Mouse (Mus musculus) embryonic facial prominence, embryonic 11.5 days (tissue): ENCODE results near the gene Slc12a7. TPM values are rescaled to one million over a fixed set of nuclear protein-coding genes. Genes with fewer than 3 reads are reported as not detected.

Experiments used
- ATAC-seq: fragments of 200-750 bp; cut with Nextera tagmentation; replicated peaks from 2 replicates; pipeline ENCODE4 v1.8.0; 2017; ENCODE audit warnings: low read depth; ENCODE audit not compliant: insufficient number of reproducible peaks, low FRiP score, low TSS enrichment
- DNase-seq: peaks from one replicate; pipeline ENCODE4 v3.0.0-alpha.2; 2015; ENCODE audit warnings: low spot score
- H3K27ac ChIP-seq: fragments of 300-500 bp; sonication (generic); replicated peaks from 2 replicates; pipeline ENCODE4 v1.5.1; 2014; ENCODE audit warnings: mild to moderate bottlenecking, low read depth, low read length, control low read depth
- H3K27me3 ChIP-seq: fragments of 300-500 bp; sonication (generic); 2 replicates; pipeline ENCODE4 v1.6.1; 2014; ENCODE audit warnings: mild to moderate bottlenecking, low read length, moderate library complexity, mixed read lengths; ENCODE audit not compliant: control insufficient read depth, insufficient read depth
- H3K36me3 ChIP-seq: fragments of 300-500 bp; sonication (generic); replicated peaks from 2 replicates; pipeline ENCODE4 v1.6.1; 2014; ENCODE audit warnings: low read depth, mild to moderate bottlenecking, low read length, moderate library complexity, mixed read lengths; ENCODE audit not compliant: control insufficient read depth, insufficient read depth
- H3K4me1 ChIP-seq: fragments of 300-500 bp; sonication (generic); 2 replicates; pipeline ENCODE4 v1.6.1; 2014; ENCODE audit warnings: low read length, mixed read lengths; ENCODE audit not compliant: control insufficient read depth, insufficient read depth
- H3K4me2 ChIP-seq: fragments of 300-500 bp; sonication (generic); 2 replicates; pipeline ENCODE4 v1.6.1; 2014; ENCODE audit warnings: low read depth, mild to moderate bottlenecking, control low read depth, low read length, moderate library complexity
- H3K4me3 ChIP-seq: fragments of 300-500 bp; sonication (generic); 2 replicates; pipeline ENCODE4 v1.5.1; 2014; ENCODE audit warnings: low read depth, low read length, control low read depth
- H3K9ac ChIP-seq: fragments of 300-500 bp; sonication (generic); replicated peaks from 2 replicates; pipeline ENCODE4 v1.6.1; 2014; ENCODE audit warnings: mild to moderate bottlenecking, control low read depth, low read length
- H3K9me3 ChIP-seq: fragments of 300-500 bp; sonication (generic); replicated peaks from 2 replicates; pipeline ENCODE4 v1.6.1; 2016; ENCODE audit warnings: mild to moderate bottlenecking, low read length, inconsistent platforms, mixed read lengths; ENCODE audit not compliant: control insufficient read depth
- WGBS: fragments of 180-500 bp; shearing (Covaris S2); extraction: QIAGEN DNeasy Blood & Tissue Kit; methylation state at CpG from one replicate; pipeline ENCODE4 v1.1.7; 2014; 5-methylcytosine and 5-hydroxymethylcytosine counted together
- polyA plus RNA-seq: library from polyadenylated mRNA; unstranded; fragments of >200 nt; fragmentation: Nextera tagmentation; extraction: Ambion mirVana; gene quantifications from 2 replicates; pipeline ENCODE4 v1.2.1, GENCODE M21; 2014

The Slc12a7 gene
- polyA plus RNA-seq, 1 experiment from 2014 or later: 39.6 TPM

DNA sequence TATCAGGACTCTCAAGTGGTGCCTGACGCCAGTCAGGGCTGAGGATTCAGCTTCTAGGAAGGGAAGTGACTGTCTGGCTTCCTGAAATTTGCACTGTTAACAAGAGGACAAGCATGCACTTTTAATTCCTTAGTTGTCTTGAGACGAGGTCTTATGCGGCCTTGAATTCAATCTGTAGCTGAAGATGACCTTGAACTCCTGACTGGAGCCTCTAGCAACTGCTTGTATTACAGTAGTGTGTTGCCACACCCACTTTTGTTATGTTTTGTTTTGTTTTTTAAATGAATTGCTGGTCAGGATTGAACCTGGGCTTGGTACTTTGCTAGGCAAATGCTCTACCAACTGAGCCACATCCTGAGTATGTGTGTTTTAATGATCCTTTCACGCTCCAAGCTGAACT is 32.5 kb downstream of the Slc12a7 start:
- H3K36me3 ChIP-seq: no peaks in the 10 kb centered on the region
- no peaks in the 10 kb centered on the region for H3K27me3 ChIP-seq
- peak overlapping the region; percentile 65 for H3K4me2 ChIP-seq
- no peak for ATAC-seq
- H3K4me1 ChIP-seq: no peaks in the 10 kb centered on the region
- H3K4me3 ChIP-seq: peak overlapping the region; percentile 51
- no peak for DNase-seq
- H3K9ac ChIP-seq: peak overlapping the region; percentile 84
- WGBS: 68% methylated on average over 4 of the region's 4 CpGs
- no peaks in the 10 kb centered on the region for H3K9me3 ChIP-seq
- no peak overlapping the region for H3K27ac ChIP-seq

DNA sequence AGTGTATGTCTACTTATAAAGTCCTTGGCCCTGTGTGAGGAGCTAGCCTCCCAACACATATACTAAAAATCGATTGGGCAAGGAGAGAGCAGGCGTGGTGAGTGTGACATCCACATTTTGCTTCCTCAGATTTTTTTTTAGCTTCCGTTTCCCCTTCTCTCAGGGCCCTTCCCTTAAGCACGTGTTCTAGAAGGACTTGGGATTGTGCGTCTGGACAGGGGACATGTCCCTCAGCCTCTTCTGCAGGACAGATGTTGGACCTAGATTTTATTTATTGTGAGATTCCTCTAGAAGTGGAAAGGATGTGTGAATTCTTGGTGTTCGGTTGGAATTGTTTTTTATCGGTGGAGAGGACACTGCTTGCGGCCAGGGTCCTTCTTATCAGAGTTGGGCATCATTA is 34.3 kb downstream of the Slc12a7 start:
- no peaks in the 10 kb centered on the region for H3K9me3 ChIP-seq
- H3K27me3 ChIP-seq: no peaks in the 10 kb centered on the region
- DNase-seq (no peak), ATAC-seq (no peak)
- no peak overlapping the region for H3K27ac ChIP-seq
- H3K9ac ChIP-seq: no peak overlapping the region
- H3K36me3 ChIP-seq: no peaks in the 10 kb centered on the region
- WGBS: 83% methylated on average over 8 of the region's 8 CpGs
- H3K4me2 ChIP-seq: no peak overlapping the region
- H3K4me1 ChIP-seq: no peaks in the 10 kb centered on the region
- no peak overlapping the region for H3K4me3 ChIP-seq

DNA sequence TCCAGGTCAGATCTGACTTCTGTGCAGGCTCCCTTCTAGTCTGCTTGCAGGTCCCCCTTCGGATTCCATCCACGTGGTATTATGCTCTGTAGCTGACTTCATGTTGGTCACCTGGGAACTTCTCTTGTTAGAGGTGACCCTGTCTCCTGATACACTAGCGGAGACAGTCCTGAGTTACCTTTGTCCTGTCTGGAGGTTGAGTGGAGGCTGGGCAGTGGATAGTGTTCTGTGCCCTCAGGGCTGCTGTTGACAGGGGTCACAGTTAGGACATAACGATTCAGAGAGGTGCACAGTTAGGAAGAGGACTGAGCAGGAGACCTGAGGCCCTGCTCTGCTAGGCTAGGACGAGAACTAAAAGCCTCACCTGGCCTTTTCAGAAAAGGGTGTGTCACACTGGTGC is 34.9 kb downstream of the Slc12a7 start:
- no peaks in the 10 kb centered on the region for H3K27me3 ChIP-seq
- no peaks in the 10 kb centered on the region for H3K9me3 ChIP-seq
- H3K4me3 ChIP-seq: no peak overlapping the region
- H3K4me1 ChIP-seq: no peaks in the 10 kb centered on the region; the same call in 1 of the 2 replicates
- ATAC-seq: no peak
- H3K9ac ChIP-seq: no peak overlapping the region
- no peak overlapping the region for H3K27ac ChIP-seq
- DNase-seq: no peak
- no peak overlapping the region for H3K4me2 ChIP-seq
- H3K36me3 ChIP-seq: no peaks in the 10 kb centered on the region
- WGBS: 81% methylated on average over 5 of the region's 5 CpGs

DNA sequence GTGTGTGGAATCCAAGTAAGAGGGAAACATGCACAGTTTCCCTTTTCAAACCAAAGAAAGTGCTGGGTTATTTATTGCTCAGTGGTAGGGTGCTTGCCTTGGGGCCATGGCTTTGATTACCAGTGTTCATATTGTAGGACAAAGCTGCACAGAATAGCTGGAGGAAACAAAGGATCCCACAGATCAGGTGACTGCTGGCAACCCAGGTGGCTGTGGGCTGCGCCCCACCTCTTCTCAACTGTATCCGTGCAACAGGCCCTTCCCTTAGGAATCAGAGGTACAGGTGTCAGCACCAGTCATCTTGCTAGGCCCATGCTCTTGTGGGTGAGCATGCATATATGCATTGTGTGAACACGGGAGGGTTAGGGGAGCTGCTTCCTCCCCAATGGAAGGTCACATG is 35.4 kb downstream of the Slc12a7 start:
- 89% methylated on average over 3 of the region's 3 CpGs for WGBS
- Histone ChIP-seq H3K4me1 (no peaks in the 10 kb centered on the region; the same call in 1 of the 2 replicates), H3K9ac (no peak overlapping the region), H3K4me2 (no peak overlapping the region), H3K9me3 (no peaks in the 10 kb centered on the region), H3K36me3 (no peaks in the 10 kb centered on the region), H3K27me3 (no peaks in the 10 kb centered on the region), H3K4me3 (no peak overlapping the region), H3K27ac (no peak overlapping the region)
- no peak for DNase-seq
- no peak for ATAC-seq

DNA sequence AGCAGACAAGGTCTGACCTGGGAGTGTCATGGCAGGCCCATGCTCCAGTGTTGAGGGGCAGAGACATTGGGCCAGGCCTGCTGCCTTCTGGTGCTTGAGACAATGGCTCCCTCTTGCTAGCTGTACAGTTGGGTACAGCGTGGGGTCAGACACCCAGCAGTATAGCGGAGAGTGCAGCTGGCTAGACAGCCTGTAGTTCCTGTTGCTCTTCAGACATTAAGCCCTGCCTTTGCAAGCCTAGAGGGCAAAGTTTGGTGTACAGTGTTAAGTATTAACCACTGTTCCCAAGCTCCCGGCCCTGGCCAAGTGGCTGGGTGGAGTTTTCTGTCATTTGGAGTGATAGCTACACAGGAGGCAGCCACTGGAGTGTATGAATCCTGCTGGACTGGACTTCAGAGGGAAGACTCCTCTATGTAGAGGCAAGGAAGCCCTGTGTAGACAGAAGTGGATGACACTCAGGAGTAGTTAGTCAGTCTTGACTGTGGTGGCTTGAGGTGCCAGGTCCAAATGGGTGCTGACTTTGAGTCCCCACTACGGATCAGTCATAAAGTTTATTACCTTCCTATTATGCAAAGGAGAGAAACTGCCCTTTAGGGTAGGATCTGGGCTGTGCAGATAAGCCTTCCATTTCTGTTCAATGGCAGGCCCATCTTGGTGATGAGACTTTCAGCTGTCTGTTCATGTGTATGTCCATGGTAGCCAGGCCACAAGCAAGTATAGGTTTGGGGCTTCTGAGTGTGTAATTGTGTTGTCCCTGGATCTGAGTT is 37.2 kb downstream of the Slc12a7 start:
- H3K4me2 ChIP-seq: no peak overlapping the region
- no peaks in the 10 kb centered on the region for H3K9me3 ChIP-seq
- 83% methylated on average over 4 of the region's 4 CpGs for WGBS
- no peaks in the 10 kb centered on the region for H3K36me3 ChIP-seq
- no peaks in the 10 kb centered on the region; the same call in 1 of the 2 replicates for H3K4me1 ChIP-seq
- no peak overlapping the region for H3K27ac ChIP-seq
- DNase-seq (no peak), ATAC-seq (no peak)
- no peak overlapping the region for H3K9ac ChIP-seq
- H3K27me3 ChIP-seq: no peaks in the 10 kb centered on the region
- no peak overlapping the region for H3K4me3 ChIP-seq

DNA sequence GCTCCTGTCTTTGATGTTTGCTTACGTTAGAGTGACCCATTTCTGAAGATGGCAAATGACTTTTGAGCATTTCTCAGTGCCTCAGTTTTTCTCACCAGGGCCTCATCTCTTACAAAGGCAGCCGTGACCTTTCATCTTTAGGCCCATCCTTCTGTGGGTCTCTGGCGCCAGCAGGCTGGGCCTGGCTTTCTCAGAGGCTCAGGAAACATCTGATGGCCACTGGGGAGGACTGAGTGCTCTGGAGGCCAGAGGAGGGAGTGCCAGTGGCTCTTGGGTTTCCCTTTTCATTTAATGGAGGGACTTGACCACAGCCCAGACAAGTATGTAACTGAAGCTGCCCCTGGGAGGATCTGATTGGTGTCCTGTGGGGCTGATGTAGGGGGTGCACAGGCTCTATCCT is 38.2 kb downstream of the Slc12a7 start:
- Histone ChIP-seq H3K9ac (no peak overlapping the region), H3K36me3 (no peaks in the 10 kb centered on the region), H3K4me3 (no peak overlapping the region), H3K27ac (no peak overlapping the region), H3K4me1 (no peaks in the 10 kb centered on the region; the same call in 1 of the 2 replicates), H3K27me3 (no peaks in the 10 kb centered on the region), H3K9me3 (no peaks in the 10 kb centered on the region), H3K4me2 (no peak overlapping the region)
- 40% methylated on average over 3 of the region's 3 CpGs for WGBS
- DNase-seq: no peak
- ATAC-seq: no peak

DNA sequence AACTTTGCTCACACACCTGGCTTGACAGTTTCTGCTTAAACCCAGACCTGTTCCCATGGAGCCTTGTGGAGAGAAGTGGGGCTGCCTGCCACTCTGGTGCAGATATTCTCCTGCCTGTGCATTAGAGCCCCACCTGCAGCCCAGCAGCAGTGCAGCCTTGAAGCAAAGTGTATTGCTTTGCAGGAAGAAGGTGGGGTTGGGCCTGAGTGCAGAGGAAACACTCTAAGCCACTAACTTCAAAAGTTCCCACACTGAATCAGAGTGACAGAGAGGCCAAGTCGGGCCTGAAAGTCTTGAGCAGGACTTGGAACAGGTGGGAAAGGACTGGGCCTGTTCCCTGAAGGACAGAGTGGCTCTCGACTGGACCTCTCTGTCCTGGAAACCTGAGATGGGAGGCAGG is 39.8 kb downstream of the Slc12a7 start:
- no peaks in the 10 kb centered on the region; the same call in 1 of the 2 replicates for H3K4me1 ChIP-seq

DNA sequence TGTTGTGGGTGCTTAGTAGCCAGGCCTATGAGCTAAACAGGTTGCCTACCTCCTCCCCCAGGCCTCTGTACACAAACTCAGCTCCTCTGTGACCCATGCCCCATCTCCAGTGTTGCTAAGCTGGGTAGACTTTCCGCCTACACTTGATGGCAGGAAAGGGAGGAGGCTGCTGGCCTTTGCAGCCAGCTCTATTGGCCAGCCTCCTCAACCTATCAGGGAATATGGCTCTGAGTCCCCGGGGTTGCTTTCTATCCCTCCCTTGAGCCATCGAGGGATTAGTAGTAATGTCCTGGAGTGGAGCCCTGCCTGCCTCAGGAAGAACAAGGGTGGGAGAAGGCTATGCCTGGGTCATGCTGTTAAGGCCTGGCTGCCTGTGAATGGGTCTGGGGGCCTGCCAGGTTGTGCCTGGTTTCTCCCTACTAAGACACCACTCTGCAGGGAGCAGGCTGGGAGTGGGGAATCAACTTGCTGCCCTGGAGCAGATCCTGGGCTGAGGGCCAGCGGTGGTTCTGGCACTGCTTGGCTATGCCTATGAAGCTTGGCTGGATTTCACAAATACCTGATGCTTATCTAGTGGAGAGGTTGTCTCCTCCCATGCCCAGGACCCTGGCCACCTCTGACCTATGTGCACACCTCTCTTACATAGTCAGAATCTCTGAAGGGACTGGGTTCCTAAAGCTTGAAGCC is 40.8 kb downstream of the Slc12a7 start:
- H3K4me3 ChIP-seq: no peak overlapping the region
- ATAC-seq (0 out of 2 replicates have a peak, but pooled peaks have one; percentile 12), DNase-seq (no peak)
- H3K27me3 ChIP-seq: no peaks in the 10 kb centered on the region
- no peak overlapping the region for H3K27ac ChIP-seq
- H3K9ac ChIP-seq: no peak overlapping the region
- no peaks in the 10 kb centered on the region; the same call in 1 of the 2 replicates for H3K4me1 ChIP-seq
- H3K9me3 ChIP-seq: no peaks in the 10 kb centered on the region
- 65% methylated on average over 4 of the region's 4 CpGs for WGBS
- H3K36me3 ChIP-seq: no peaks in the 10 kb centered on the region
- no peak overlapping the region for H3K4me2 ChIP-seq

More for the DNA sequence above, 39.8 kb downstream of the Slc12a7 start:
- H3K4me3 ChIP-seq: no peak overlapping the region
- H3K27me3 ChIP-seq: no peaks in the 10 kb centered on the region
- H3K36me3 ChIP-seq: no peaks in the 10 kb centered on the region
- 41% methylated on average over 2 of the region's 2 CpGs for WGBS
- no peaks in the 10 kb centered on the region for H3K9me3 ChIP-seq
- H3K27ac ChIP-seq: 0 out of 2 replicates have a peak overlapping the region, but pooled peaks have one; percentile 20
- DNase-seq (no peak), ATAC-seq (no peak)
- no peak overlapping the region for H3K4me2 ChIP-seq
- no peak overlapping the region for H3K9ac ChIP-seq
